Mouse (Mus musculus): ENCODE measurements around the gene Paxx.

The Paxx gene

DNA sequence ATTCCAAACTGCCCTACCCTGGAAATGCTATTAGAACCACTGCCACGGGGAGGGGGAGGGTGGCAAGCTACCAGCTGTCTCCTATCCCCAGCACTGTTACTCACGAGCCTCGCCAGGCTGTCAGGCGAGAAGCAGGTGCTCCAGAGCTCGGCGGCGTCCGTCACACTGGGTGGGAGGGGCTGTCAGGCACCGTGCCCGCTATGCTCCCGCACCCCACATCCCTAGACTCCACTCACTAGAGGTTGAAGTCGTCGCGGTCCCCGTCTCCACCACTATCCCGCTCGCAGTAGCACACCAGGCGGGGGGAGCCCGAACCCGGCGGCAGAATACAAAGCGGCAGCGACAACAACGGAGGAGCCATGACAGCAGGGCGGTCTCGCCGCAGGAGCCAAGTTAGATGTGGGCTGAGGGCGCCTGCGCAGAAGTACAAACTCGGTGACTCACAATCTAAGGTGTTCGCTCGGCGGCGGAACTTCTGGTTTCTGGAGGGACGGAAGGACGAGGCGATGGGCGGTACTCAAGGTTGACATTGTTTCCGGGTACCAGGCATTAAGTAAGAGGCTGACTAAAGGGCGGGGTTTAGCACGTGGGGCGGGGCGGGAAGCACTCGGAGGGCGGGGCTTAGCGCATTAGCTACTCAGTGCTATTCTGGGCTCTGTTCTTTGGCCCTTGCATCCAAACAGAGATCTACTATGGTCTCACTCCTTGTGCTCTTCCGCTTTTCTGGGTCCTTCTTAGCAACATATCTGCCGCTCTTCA lies at the start of gene Paxx:
Gene Paxx (minus strand): TSS at position 544 of the 759 bp plus-strand sequence.
- DNase-seq, result peak; percentile 92

DNA sequence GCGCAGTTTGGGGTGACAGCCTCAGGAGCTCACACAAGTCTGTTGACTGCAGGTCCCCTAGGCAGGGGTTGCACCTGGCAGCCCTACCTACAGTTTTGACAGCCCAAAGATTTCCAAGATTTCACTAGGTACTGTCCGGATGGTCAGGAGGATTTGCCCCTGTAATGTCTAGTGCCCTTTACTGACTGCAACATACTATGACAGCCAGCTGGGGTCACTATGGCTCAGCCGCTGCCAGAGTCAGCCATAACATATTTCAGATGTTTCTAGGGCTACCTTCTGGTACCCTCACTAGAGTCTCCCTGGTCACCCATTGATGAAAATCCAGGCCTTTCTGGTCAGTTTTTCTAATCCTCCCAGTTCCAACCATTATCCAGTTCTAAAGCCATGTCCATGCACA lies 49.0 kb upstream of the Paxx start:
- no peak for DNase-seq

- no peak for DNase-seq
Measured at GRCm38 (mm10) chr2:25506964-25507363, 46.1 kb upstream of the Paxx start.

DNA sequence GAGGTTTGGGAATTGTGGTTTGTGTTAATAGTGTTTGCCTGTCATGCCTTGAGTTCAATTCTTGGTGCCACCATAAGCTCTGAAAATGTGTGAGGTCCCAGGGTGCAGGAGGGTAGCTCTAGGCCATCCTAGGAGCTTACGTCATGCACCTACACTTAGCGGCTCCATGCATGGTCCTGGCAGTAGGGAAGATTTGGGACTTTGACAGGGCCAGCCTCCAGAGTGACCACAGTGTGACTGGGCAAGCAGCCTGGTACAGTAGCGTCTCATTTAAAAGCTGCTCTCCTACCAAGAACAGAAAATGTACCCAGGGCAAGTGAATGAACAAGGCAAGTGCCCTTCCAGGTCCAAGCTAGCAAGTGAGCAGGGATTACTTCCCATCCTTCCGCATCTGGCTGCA lies 45.0 kb upstream of the Paxx start:
- DNase-seq, result no peak

DNA sequence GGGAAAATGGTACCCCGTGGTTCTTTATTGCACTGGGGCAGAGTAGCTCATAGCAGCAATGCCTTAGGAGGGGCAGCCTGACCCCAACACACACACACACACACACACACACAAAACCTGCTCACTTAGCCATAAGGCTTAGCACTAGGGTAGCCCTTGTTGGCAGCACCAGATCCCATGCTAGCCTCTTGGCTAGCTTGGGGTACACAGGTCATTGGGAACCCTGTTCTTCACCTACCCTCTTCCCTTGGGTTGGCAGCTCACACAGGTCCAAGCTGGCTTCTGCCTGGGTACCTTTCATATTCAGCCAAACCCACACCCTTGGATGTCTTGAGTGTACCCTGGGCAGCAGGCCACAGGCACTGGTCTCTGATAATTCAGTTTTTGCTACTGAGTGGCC lies 44.1 kb upstream of the Paxx start:
- DNase-seq, result no peak

DNA sequence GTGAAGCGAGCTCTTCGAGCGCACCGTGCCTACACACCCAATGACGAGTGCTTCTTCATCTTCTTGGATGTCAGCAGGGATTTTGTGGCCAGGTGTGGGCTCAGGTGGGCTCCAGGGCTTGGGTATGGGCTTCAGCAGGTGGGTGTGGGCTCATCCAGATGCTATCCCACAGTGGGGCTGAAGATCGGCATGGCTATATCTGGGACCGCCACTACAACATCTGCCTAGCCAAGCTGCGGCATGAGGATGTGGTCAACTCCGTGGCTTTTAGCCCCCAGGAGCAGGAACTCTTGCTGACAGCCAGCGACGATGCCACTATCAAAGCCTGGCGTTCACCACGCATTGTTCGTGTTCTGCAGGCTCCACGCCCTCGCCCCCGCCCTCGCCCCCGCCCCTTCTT lies 43.6 kb upstream of the Paxx start:
- DNase-seq, result no peak

DNA sequence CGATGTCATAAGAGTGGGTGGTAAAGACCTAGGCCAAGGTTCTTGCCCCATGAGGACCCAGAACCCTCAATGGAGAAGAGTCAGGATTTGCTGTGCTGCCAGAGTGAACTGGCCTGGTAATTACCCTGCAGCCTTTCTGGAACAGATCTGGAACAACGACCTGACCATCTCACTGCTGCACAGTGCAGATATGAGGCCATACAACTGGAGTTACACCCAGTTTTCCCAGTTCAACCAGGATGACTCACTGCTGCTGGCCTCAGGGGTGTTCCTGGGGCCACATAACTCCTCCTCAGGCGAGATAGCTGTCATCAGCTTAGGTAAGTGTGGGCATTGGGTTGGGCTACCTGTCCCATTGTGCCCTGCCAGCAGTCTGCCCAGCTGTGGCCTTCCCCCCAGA lies 41.8 kb upstream of the Paxx start:
- no peak for DNase-seq

GRCm38 (mm10) chr2:25501593-25502486 lies 40.9 kb upstream of the Paxx start, which contains the start of gene C8g:
C8g (minus strand) TSS chr2:25501719.
- DNase-seq, result no peak

GRCm38 (mm10) chr2:25500576-25501405 lies 39.9 kb upstream of the Paxx start, which contains the start of gene Fbxw5:
Fbxw5 (plus strand) TSS chr2:25500750.
- peak; percentile 86 for DNase-seq

GRCm38 (mm10) chr2:25500071-25500575 lies 39.2 kb upstream of the Paxx start:
- DNase-seq, result no peak

DNA sequence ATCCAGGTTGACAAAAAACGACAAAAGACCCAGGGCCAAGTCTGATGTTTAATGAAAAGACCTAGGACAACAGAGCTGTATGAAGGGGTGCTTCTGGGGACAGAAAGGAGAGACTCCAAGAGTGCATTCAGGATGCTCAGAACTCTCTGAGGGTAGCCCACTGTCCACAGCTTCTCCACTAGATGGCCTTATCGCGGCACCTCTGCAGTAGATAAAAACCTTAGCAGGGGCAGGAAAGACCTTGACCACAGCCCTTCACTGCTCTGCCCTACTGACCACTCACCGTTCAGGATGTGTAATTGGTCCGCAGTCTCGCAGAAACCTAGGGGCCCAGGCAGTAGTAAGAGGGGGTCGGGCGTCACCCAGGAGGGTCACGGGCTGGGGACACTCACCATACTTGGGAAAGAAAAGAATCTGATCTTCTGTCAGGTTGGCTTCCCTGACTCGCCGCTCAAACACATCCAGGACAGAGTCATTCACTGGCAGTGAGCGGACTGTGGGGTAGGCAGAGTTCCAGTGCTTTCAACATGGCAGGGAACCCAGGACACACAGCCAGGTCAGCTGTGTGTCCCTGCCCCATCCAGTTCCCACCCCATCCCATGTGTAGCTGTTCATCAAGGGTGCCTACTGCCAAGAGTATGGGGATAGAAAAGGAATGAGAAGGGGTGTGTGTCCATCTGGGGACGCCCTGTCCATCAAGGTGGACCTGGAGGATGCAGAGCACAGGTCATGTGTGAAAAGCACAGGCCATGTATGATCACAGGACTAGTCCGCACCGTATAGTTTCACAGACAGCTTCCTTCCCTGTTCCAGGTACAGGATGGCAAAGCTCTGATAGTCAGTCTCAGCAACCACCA lies 38.0 kb upstream of the Paxx start:
- DNase-seq, result no peak

DNA sequence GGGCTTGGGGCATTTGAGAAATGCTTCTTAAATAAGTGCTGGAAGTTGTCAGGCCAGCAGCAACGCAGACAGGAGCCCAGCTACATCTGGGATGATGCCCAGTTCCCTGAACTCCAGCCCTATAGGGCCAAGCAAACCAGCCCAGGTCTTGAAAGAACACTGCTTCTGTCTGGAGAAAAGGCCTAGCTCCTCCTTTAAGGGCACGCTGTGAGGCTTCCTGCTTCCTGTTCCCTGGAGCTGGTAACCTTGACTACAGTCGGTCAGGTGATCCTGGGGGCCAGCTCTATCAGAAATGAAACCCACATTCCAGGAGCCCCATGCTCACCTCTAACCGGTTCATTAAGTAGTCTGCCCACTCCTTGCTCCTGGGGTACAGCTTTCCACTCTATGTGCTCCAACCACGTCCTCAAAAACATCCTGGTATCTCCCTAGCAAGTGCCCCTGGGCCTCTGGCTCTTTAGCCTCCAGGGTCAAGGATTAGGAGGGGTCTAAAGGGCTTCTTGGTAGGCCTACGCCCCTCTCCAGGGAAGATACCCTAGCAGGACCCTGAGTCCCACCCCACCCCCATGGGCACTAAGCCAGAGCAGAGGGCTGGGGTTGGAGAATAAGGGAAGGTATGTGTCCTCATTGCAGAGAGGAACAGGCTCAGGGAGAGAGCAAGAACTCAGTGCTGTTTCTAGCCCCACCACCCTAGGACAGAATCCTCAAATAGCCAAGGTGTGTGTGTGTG lies 37.1 kb upstream of the Paxx start:
- no peak for DNase-seq

GRCm38 (mm10) chr2:25496462-25496861 lies 35.6 kb upstream of the Paxx start:
- DNase-seq, result no peak

- DNase-seq, result no peak
Measured at GRCm38 (mm10) chr2:25493476-25493961, 32.6 kb upstream of the Paxx start, which contains the start of gene Lcn12. Lcn12 (minus strand) TSS chr2:25493911.

- DNase-seq, result no peak
Measured at GRCm38 (mm10) chr2:25492988-25493387, 32.1 kb upstream of the Paxx start.

- DNase-seq, result no peak
Measured at GRCm38 (mm10) chr2:25488671-25489068, 27.8 kb upstream of the Paxx start.

DNA sequence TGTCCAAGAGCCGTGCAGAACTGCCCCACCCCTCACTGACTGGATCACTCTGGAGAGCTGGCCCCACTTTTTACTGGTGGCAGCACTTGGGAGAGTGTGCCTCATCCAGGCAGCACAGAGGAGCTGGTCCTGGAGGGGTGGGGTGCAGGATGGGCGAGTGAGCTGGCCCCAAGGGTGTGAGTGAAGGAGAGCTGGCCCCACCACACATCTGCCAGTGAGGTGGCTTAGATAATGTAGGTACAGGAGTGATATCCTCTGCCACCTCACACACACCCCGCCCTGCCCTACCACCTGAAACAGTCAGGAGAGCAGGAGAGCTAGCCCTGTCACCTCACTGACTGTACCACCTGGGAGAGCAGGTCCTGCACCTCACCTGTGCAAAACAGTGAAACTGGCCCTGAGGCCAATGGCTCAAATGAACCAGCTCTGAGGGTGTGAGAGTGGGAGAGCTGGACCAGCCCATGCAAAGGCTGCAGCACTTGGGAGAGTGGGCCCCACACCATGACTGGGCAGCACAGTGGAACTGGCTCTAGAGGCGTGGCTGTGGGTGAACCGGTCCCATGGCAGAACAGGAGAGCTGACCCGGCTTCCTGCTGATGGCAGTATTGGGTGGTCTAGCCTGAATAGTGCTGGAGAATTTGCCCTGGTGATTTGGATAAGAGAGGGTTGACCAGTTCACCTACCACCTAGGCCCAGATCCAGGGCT lies 27.2 kb upstream of the Paxx start:
- no peak for DNase-seq

DNA sequence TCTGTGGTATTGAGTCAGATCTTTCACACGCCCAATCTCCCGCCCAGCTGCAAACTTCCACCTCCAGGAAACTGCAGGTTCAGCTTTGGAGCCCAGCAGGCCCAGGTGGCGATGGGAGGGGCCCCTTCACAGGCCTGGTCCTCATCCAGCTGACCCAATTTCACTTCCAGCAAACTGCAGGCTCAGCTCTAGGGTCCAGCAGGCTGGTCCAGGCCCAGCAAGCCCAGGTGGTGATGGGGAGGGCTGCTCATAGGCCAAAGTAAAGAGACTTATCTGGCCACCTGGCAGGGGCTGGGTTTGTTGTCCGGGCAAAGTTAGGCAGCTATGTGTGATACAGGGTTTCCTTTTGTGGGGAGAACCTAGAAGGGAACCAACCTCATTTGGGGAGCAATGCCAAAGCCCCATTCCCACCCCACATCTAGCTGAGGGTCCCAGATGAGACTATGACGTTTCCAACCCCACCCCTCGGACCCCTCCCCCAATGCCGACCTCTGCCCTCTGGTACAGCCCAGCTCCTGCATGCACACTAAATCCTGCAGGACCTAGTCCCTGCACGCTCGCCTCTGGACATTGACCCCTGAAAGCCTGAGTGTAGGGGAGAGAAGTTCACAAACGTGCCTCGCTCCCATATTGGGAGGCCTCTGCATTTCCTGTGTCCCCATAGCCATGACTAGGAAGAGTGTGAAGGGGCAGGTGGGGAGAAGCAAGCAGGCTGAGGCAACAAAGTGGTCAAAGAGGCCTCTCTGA lies 24.2 kb upstream of the Paxx start:
- DNase-seq, result no peak

GRCm38 (mm10) chr2:25482969-25483368 lies 22.1 kb upstream of the Paxx start:
- DNase-seq, result no peak
